Mouse (Mus musculus): Measurements from ENCODE around the gene Zbtb8a. TPM values are rescaled to one million over a fixed set of nuclear protein-coding genes. Genes with fewer than 3 reads are reported as not detected.

Zbtb8a gene
- total and polyA plus RNA-seq, 2 experiments from 2014 or later = 15.3 to 26.9 TPM

GRCm38 (mm10) chr4:129399813-129400212 lies 21.9 kb upstream of the Zbtb8a start:
- Histone ChIP-seq H3K27ac (no peak overlapping the region), H3K9ac (replicated peaks; ENCODE audit: low read length) (no peak overlapping the region), H3K4me3 (ENCODE audit: low read length) (no peak overlapping the region), H3K9me3 (ENCODE audit: low read length) (no peaks in the 10 kb centered on the region), H3K4me2 (ENCODE audit: low read depth, low read length) (no peak overlapping the region), H3K4me1 (ENCODE audit: insufficient read depth, low read length) (no peaks in the 10 kb centered on the region), H3K27me3 (ENCODE audit: insufficient read depth, low read length) (no peaks in the 10 kb centered on the region), H3K36me3 (ENCODE audit: insufficient read depth, low read length) (no peaks in the 10 kb centered on the region)
- TF ChIP-seq CTCF (IDR thresholded peaks at IDR 0.05; ENCODE audit: low read depth) = no peak
- ATAC-seq (no peak), DNase-seq (ENCODE audit: low spot score) (no peak)
- WGBS = 81% methylated on average over 4 of the region's 4 CpGs

GRCm38 (mm10) chr4:129396960-129397359 lies 19.0 kb upstream of the Zbtb8a start:
- ATAC-seq (no peak), DNase-seq (ENCODE audit: low spot score) (no peak)
- Histone ChIP-seq H3K27me3 (ENCODE audit: insufficient read depth, low read length) (no peaks in the 10 kb centered on the region), H3K9me3 (ENCODE audit: low read length) (no peaks in the 10 kb centered on the region), H3K4me1 (ENCODE audit: insufficient read depth, low read length) (no peaks in the 10 kb centered on the region), H3K27ac (no peak overlapping the region), H3K4me3 (ENCODE audit: low read length) (no peak overlapping the region), H3K4me2 (ENCODE audit: low read depth, low read length) (no peak overlapping the region), H3K36me3 (ENCODE audit: insufficient read depth, low read length) (no peaks in the 10 kb centered on the region), H3K9ac (replicated peaks; ENCODE audit: low read length) (no peak overlapping the region)
- TF ChIP-seq CTCF (IDR thresholded peaks at IDR 0.05; ENCODE audit: low read depth) = no peak
- WGBS = 88% methylated on average over 3 of the region's 3 CpGs

GRCm38 (mm10) chr4:129394089-129394870 lies 16.4 kb upstream of the Zbtb8a start:
- no peak for ATAC-seq
- H3K9ac ChIP-seq (replicated peaks; ENCODE audit: low read length) = no peak overlapping the region
- no peak overlapping the region for H3K4me3 ChIP-seq (ENCODE audit: low read length)
- WGBS = 36% methylated on average over 12 of the region's 12 CpGs
- H3K27ac ChIP-seq = no peak overlapping the region
- H3K4me2 ChIP-seq (ENCODE audit: low read depth, low read length) = no peak overlapping the region
- no peaks in the 10 kb centered on the region for H3K27me3 ChIP-seq (ENCODE audit: insufficient read depth, low read length)
- no peak for TF ChIP-seq CTCF (IDR thresholded peaks at IDR 0.05; ENCODE audit: low read depth)
- no peaks in the 10 kb centered on the region for H3K4me1 ChIP-seq (ENCODE audit: insufficient read depth, low read length)
- no peaks in the 10 kb centered on the region for H3K36me3 ChIP-seq (ENCODE audit: insufficient read depth, low read length)
- no peak for DNase-seq (ENCODE audit: low spot score)
- no peaks in the 10 kb centered on the region for H3K9me3 ChIP-seq (ENCODE audit: low read length)

- DNase-seq (ENCODE audit: low spot score) = no peak
- Histone ChIP-seq H3K4me2 (ENCODE audit: low read depth, low read length) (no peak overlapping the region), H3K4me1 (ENCODE audit: insufficient read depth, low read length) (no peaks in the 10 kb centered on the region), H3K36me3 (ENCODE audit: insufficient read depth, low read length) (no peaks in the 10 kb centered on the region), H3K9ac (replicated peaks; ENCODE audit: low read length) (no peak overlapping the region), H3K27ac (no peak overlapping the region), H3K9me3 (ENCODE audit: low read length) (no peaks in the 10 kb centered on the region), H3K27me3 (ENCODE audit: insufficient read depth, low read length) (no peaks in the 10 kb centered on the region), H3K4me3 (ENCODE audit: low read length) (no peak overlapping the region)
- TF ChIP-seq CTCF (IDR thresholded peaks at IDR 0.05; ENCODE audit: low read depth) = no peak
- no peak for ATAC-seq
- 85% methylated on average over 7 of the region's 7 CpGs for WGBS
Measured at GRCm38 (mm10) chr4:129390936-129391557, 13.1 kb upstream of the Zbtb8a start.

- no peaks in the 10 kb centered on the region for H3K9me3 ChIP-seq (ENCODE audit: low read length)
- no peak for TF ChIP-seq CTCF (IDR thresholded peaks at IDR 0.05; ENCODE audit: low read depth)
- H3K36me3 ChIP-seq (ENCODE audit: insufficient read depth, low read length) = no peaks in the 10 kb centered on the region
- H3K4me1 ChIP-seq (ENCODE audit: insufficient read depth, low read length) = no peaks in the 10 kb centered on the region
- no peak overlapping the region for H3K27ac ChIP-seq
- ATAC-seq = no peak
- no peak for DNase-seq (ENCODE audit: low spot score)
- no peak overlapping the region for H3K4me2 ChIP-seq (ENCODE audit: low read depth, low read length)
- WGBS = 82% methylated on average over 13 of the region's 14 CpGs
- no peaks in the 10 kb centered on the region for H3K27me3 ChIP-seq (ENCODE audit: insufficient read depth, low read length)
- H3K9ac ChIP-seq (replicated peaks; ENCODE audit: low read length) = no peak overlapping the region
- H3K4me3 ChIP-seq (ENCODE audit: low read length) = no peak overlapping the region
Measured at GRCm38 (mm10) chr4:129390216-129390743, 12.4 kb upstream of the Zbtb8a start.

GRCm38 (mm10) chr4:129388404-129388803 lies 10.5 kb upstream of the Zbtb8a start:
- H3K4me3 ChIP-seq (ENCODE audit: low read length) = no peak overlapping the region
- no peaks in the 10 kb centered on the region for H3K27me3 ChIP-seq (ENCODE audit: insufficient read depth, low read length)
- 35% methylated on average over 5 of the region's 5 CpGs for WGBS
- no peak for DNase-seq (ENCODE audit: low spot score)
- no peak overlapping the region for H3K4me2 ChIP-seq (ENCODE audit: low read depth, low read length)
- no peaks in the 10 kb centered on the region for H3K4me1 ChIP-seq (ENCODE audit: insufficient read depth, low read length)
- no peak for TF ChIP-seq CTCF (IDR thresholded peaks at IDR 0.05; ENCODE audit: low read depth)
- ATAC-seq = no peak
- H3K27ac ChIP-seq = no peak overlapping the region
- H3K9ac ChIP-seq (replicated peaks; ENCODE audit: low read length) = no peak overlapping the region
- no peaks in the 10 kb centered on the region for H3K36me3 ChIP-seq (ENCODE audit: insufficient read depth, low read length)
- H3K9me3 ChIP-seq (ENCODE audit: low read length) = no peaks in the 10 kb centered on the region

- WGBS = 72% methylated on average over 1 of the region's 2 CpGs
- H3K9me3 ChIP-seq (ENCODE audit: low read length) = no peaks in the 10 kb centered on the region
- no peaks in the 10 kb centered on the region for H3K27me3 ChIP-seq (ENCODE audit: insufficient read depth, low read length)
- DNase-seq (ENCODE audit: low spot score) (no peak), ATAC-seq (no peak)
- no peaks in the 10 kb centered on the region for H3K4me1 ChIP-seq (ENCODE audit: insufficient read depth, low read length)
- no peak overlapping the region for H3K4me2 ChIP-seq (ENCODE audit: low read depth, low read length)
- TF ChIP-seq CTCF (IDR thresholded peaks at IDR 0.05; ENCODE audit: low read depth) = no peak
- H3K27ac ChIP-seq = no peak overlapping the region
- no peaks in the 10 kb centered on the region for H3K36me3 ChIP-seq (ENCODE audit: insufficient read depth, low read length)
- no peak overlapping the region for H3K9ac ChIP-seq (replicated peaks; ENCODE audit: low read length)
- H3K4me3 ChIP-seq (ENCODE audit: low read length) = no peak overlapping the region
Measured at GRCm38 (mm10) chr4:129386989-129387388, 9.1 kb upstream of the Zbtb8a start.

Data from hindbrain, postnatal 0 days (tissue).